Mouse (Mus musculus): ENCODE measurements around the gene Il21r.

DNA sequence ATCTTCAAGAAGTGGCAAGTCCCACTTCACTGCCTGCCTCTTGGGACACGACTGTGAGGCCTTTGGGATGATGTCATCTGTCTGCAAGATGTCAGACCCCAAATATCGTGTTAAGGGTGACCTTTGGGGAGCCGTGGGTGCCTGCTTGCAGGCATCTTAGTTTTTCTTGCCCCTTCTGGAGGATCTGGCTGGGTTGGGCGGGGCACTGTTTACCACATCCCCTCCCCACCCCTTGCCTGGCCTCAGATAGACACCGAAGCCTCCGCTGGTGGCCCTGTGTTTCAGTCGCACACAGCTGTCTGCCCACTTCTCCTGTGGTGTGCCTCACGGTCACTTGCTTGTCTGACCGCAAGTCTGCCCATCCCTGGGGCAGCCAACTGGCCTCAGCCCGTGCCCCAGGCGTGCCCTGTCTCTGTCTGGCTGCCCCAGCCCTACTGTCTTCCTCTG, at the start of gene Il21r:
- TF ChIP-seq CTCF (conservative IDR thresholded peaks at IDR 0.05; ENCODE audit: insufficient read depth, insufficient read length, low read depth, low read length), result no peak
- TF ChIP-seq POLR2A (IDR thresholded peaks at IDR 0.05; ENCODE audit: low read depth, low read length), result no peak
